Mouse (Mus musculus): ENCODE measurements around the gene Satb2. TPM values are rescaled to one million over a fixed set of nuclear protein-coding genes. Genes with fewer than 3 reads are reported as not detected.
"Not testable (repeated sequence)": the region's sequence is repeated elsewhere in the genome, so short reads cannot be mapped to it uniquely, and the experiment has no call there.

The Satb2 gene
- polyA plus RNA-seq, 1 experiment from 2014 or later, result 2.1 TPM

DNA sequence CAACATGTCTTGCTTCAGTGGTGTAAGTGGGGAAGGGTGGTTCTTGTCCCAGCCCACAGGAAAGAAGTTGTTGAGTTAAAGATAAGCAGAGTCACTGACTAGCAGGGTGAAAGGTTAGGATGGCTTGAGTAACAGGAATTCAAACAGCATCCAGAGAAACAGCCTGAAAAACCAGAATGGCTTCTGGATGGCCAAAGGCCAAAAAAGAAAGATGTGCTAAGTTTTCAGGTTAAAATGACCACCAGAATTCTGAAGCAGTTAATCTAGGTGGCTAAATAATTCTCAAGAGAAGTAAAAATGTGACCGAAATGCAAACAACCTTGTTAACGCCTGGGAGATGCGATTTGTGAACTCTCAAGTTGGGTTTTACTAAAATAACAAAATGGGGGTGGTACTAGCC is 167.0 kb downstream of the Satb2 start:
- H3K27ac ChIP-seq, result no peak overlapping the region
- H3K4me2 ChIP-seq (replicated peaks), result no peak overlapping the region
- H3K4me1 ChIP-seq, result no peaks in the 10 kb centered on the region
- ATAC-seq (ENCODE audit: low FRiP score, low read depth), result no peak
- no peaks in the 10 kb centered on the region for H3K9me3 ChIP-seq
- H3K9ac ChIP-seq, result no peak overlapping the region
- no peaks in the 10 kb centered on the region for H3K27me3 ChIP-seq
- H3K36me3 ChIP-seq, result no peaks in the 10 kb centered on the region
- 86% methylated on average over 3 of the region's 3 CpGs for WGBS
- H3K4me3 ChIP-seq, result no peak overlapping the region

GRCm38 (mm10) chr1:56806006-56806405 is 172.4 kb downstream of the Satb2 start:
- 41% methylated on average over 5 of the region's 5 CpGs for WGBS
- Histone ChIP-seq H3K9me3 (no peaks in the 10 kb centered on the region), H3K9ac (no peak overlapping the region)

GRCm38 (mm10) chr1:56800611-56801010 is 177.8 kb downstream of the Satb2 start:
- ATAC-seq (ENCODE audit: low FRiP score, low read depth), result no peak
- Histone ChIP-seq H3K4me2 (replicated peaks) (no peak overlapping the region), H3K36me3 (peaks cover 10% of the 10 kb centered on the region), H3K4me3 (no peak overlapping the region), H3K27ac (no peak overlapping the region), H3K27me3 (no peaks in the 10 kb centered on the region), H3K9me3 (no peaks in the 10 kb centered on the region), H3K4me1 (0 out of 2 replicates have a peak, but pooled peaks cover 3% of the 10 kb centered on the region), H3K9ac (no peak overlapping the region)
- WGBS, result 60% methylated on average over 7 of the region's 7 CpGs

More at GRCm38 (mm10) chr1:56806006-56806405, 172.4 kb downstream of the Satb2 start:
- Histone ChIP-seq H3K4me1 (0 out of 2 replicates have a peak, but pooled peaks cover 2% of the 10 kb centered on the region), H3K27ac (no peak overlapping the region), H3K4me2 (replicated peaks) (no peak overlapping the region), H3K36me3 (no peaks in the 10 kb centered on the region), H3K4me3 (no peak overlapping the region), H3K27me3 (no peaks in the 10 kb centered on the region)
- no peak for ATAC-seq (ENCODE audit: low FRiP score, low read depth)

DNA sequence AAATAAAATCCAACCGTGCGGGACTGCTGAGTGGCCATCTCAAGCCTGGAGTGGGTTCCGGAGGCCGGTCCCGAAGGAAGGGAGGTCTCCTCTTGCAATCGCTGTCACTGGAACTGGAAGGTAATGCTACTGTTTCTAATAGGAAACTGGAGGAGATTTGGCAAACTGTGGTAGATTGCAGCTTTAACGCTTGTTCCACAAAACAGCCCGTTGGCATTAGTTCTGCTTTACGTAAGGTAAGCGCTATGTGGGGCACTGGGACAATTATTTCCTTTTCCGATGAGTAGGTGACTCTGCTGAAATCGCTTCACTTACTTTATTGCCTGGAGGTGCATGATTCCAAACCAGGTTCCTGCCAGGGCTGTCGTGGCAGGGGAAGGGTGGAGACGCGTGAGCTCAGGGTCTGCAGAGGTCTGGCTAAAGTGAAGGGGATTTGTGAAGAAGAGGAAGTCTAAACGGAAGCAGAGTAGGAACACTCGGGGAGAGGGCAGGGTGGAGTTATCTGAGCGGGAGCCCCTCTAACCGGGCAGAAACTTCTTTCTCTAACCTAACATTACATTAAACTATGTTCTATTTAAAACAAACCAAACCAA is 183.3 kb downstream of the Satb2 start:
- H3K27ac ChIP-seq, result no peak overlapping the region
- no peak for ATAC-seq (ENCODE audit: low FRiP score, low read depth)
- 76% methylated on average over 19 of the region's 19 CpGs for WGBS
- H3K4me1 ChIP-seq, result 0 out of 2 replicates have a peak, but pooled peaks cover 3% of the 10 kb centered on the region
- no peak overlapping the region for H3K9ac ChIP-seq
- peaks cover 10% of the 10 kb centered on the region for H3K36me3 ChIP-seq
- H3K9me3 ChIP-seq, result no peaks in the 10 kb centered on the region
- no peaks in the 10 kb centered on the region for H3K27me3 ChIP-seq
- H3K4me3 ChIP-seq, result no peak overlapping the region
- H3K4me2 ChIP-seq (replicated peaks), result no peak overlapping the region

DNA sequence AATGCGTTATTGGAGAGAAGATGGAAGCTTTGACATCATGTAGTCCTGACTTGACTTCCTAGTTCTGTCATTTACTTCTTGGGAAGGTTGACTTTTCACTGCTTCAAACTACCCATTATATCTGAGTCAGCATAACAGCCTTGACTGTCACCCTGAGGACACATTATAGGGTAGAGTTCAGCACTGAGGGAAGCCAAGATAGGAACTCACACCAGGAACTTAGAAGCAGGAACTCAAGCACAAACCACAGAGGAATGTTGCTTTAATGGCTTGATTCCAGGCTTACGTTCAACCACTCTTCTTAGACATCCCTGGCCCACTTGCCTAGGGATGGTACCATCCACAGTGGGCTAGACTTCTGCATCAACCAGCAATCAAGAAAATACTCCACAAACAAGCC is 188.8 kb downstream of the Satb2 start:
- no peaks in the 10 kb centered on the region for H3K36me3 ChIP-seq
- H3K9me3 ChIP-seq, result no peaks in the 10 kb centered on the region
- no peak overlapping the region for H3K9ac ChIP-seq
- no peak for ATAC-seq (ENCODE audit: low FRiP score, low read depth)
- 0 out of 2 replicates have a peak, but pooled peaks cover 3% of the 10 kb centered on the region for H3K4me1 ChIP-seq
- no peak overlapping the region for H3K4me3 ChIP-seq
- no peaks in the 10 kb centered on the region for H3K27me3 ChIP-seq
- no peak overlapping the region for H3K4me2 ChIP-seq (replicated peaks)
- H3K27ac ChIP-seq, result no peak overlapping the region
- 75% methylated on average over 2 of the region's 2 CpGs for WGBS

GRCm38 (mm10) chr1:56782139-56782538 is 196.3 kb downstream of the Satb2 start:
- 87% methylated on average over 13 of the region's 13 CpGs for WGBS
- H3K4me3 ChIP-seq; H3K27me3 ChIP-seq; H3K4me2 ChIP-seq (replicated peaks); ATAC-seq (ENCODE audit: low FRiP score, low read depth); H3K36me3 ChIP-seq; H3K27ac ChIP-seq; H3K4me1 ChIP-seq; H3K9me3 ChIP-seq; H3K9ac ChIP-seq: not testable (repeated sequence)

GRCm38 (mm10) chr1:56764205-56764604 is 214.2 kb downstream of the Satb2 start:
- Histone ChIP-seq H3K9ac (no peak overlapping the region), H3K27me3 (no peaks in the 10 kb centered on the region), H3K4me2 (replicated peaks) (no peak overlapping the region), H3K4me1 (no peaks in the 10 kb centered on the region), H3K36me3 (no peaks in the 10 kb centered on the region), H3K9me3 (no peaks in the 10 kb centered on the region), H3K4me3 (no peak overlapping the region), H3K27ac (no peak overlapping the region)
- 89% methylated on average over 1 of the region's 1 CpGs for WGBS
- ATAC-seq (ENCODE audit: low FRiP score, low read depth), result no peak

GRCm38 (mm10) chr1:56761512-56761911 is 216.9 kb downstream of the Satb2 start:
- no peaks in the 10 kb centered on the region for H3K9me3 ChIP-seq
- H3K27ac ChIP-seq, result no peak overlapping the region
- H3K4me1 ChIP-seq, result no peaks in the 10 kb centered on the region
- H3K27me3 ChIP-seq, result no peaks in the 10 kb centered on the region
- H3K4me2 ChIP-seq (replicated peaks), result no peak overlapping the region
- no peaks in the 10 kb centered on the region for H3K36me3 ChIP-seq
- H3K9ac ChIP-seq, result no peak overlapping the region
- WGBS, result 92% methylated on average over 1 of the region's 1 CpGs
- no peak for ATAC-seq (ENCODE audit: low FRiP score, low read depth)
- no peak overlapping the region for H3K4me3 ChIP-seq

GRCm38 (mm10) chr1:56753283-56753682 is 225.2 kb downstream of the Satb2 start:
- WGBS, result 14% methylated on average over 1 of the region's 1 CpGs

DNA sequence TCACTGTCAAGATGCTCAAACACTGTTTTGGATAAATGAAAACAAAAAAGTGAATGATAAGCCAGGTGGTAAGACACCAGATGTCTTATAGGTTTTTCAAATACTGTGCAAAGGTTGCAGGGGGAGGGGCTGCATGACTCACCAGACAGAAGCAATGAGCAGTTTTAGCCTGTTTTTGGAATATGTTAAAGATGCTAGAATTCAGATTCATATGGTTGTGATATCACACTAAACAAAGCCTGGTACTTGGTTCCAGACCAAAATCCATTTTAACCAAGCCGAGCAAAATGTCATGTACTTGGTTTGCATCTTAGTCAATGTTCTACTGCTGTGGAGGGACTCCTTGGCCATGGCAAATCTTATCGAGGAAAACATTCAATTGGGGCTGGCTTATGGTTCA is 227.8 kb downstream of the Satb2 start:
- no peak for ATAC-seq (ENCODE audit: low FRiP score, low read depth)
- no peak overlapping the region for H3K4me2 ChIP-seq (replicated peaks)
- 89% methylated on average over 2 of the region's 2 CpGs for WGBS
- no peak overlapping the region for H3K9ac ChIP-seq
- no peaks in the 10 kb centered on the region for H3K9me3 ChIP-seq
- H3K4me3 ChIP-seq, result no peak overlapping the region
- H3K36me3 ChIP-seq, result no peaks in the 10 kb centered on the region
- H3K27ac ChIP-seq, result no peak overlapping the region
- no peaks in the 10 kb centered on the region for H3K27me3 ChIP-seq
- H3K4me1 ChIP-seq, result no peaks in the 10 kb centered on the region

More at GRCm38 (mm10) chr1:56753283-56753682, 225.2 kb downstream of the Satb2 start:
- H3K9ac ChIP-seq, result no peak overlapping the region
- no peak overlapping the region for H3K27ac ChIP-seq
- no peaks in the 10 kb centered on the region for H3K27me3 ChIP-seq
- ATAC-seq (ENCODE audit: low FRiP score, low read depth), result no peak
- no peaks in the 10 kb centered on the region for H3K4me1 ChIP-seq
- H3K36me3 ChIP-seq, result no peaks in the 10 kb centered on the region
- no peak overlapping the region for H3K4me2 ChIP-seq (replicated peaks)
- no peak overlapping the region for H3K4me3 ChIP-seq
- no peaks in the 10 kb centered on the region for H3K9me3 ChIP-seq

DNA sequence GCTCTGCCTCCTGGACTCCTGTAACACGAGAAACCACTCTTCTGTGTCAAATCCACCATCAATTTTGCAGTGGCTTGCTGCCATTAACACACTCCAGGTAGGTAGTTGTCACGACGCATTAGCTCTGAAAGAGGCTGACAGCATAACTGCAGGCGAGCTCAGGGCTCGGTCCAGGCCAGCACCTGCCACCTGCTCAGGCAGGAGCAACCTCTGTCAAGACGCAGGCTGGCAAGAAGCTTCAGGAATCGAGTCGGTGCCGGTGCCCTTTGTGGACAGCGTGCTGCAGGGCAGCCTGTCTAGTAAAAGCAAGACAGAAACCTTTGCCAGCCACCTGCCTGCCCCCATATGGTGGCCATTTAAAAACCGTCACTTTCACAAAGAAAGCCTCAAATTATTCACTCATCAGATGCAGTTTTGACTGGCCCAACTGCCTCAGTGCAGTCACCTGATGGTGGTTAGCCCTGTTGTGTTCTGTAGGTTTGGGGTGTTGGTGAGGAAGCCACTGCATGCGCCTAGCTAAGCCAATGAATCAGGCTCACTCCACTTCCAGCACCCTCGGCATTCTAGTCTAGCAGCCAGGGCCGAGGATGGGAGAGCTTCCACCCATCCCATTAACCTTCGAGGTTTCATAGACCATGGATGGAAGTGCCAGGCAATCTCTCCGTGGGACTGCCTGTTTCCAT is 228.7 kb downstream of the Satb2 start:
- Histone ChIP-seq H3K4me2 (replicated peaks) (no peak overlapping the region), H3K9ac (no peak overlapping the region), H3K9me3 (no peaks in the 10 kb centered on the region), H3K36me3 (no peaks in the 10 kb centered on the region), H3K27me3 (no peaks in the 10 kb centered on the region), H3K27ac (no peak overlapping the region), H3K4me3 (no peak overlapping the region), H3K4me1 (no peaks in the 10 kb centered on the region)
- ATAC-seq (ENCODE audit: low FRiP score, low read depth), result no peak
- WGBS, result 69% methylated on average over 16 of the region's 16 CpGs

GRCm38 (mm10) chr1:56748876-56749493 is 229.5 kb downstream of the Satb2 start:
- Histone ChIP-seq H3K36me3 (no peaks in the 10 kb centered on the region), H3K9ac (no peak overlapping the region), H3K4me3 (no peak overlapping the region), H3K27me3 (no peaks in the 10 kb centered on the region), H3K27ac (no peak overlapping the region), H3K9me3 (no peaks in the 10 kb centered on the region), H3K4me1 (no peaks in the 10 kb centered on the region), H3K4me2 (replicated peaks) (no peak overlapping the region)
- ATAC-seq (ENCODE audit: low FRiP score, low read depth), result no peak
- 81% methylated on average over 11 of the region's 11 CpGs for WGBS
